In the genomic region with DNA sequence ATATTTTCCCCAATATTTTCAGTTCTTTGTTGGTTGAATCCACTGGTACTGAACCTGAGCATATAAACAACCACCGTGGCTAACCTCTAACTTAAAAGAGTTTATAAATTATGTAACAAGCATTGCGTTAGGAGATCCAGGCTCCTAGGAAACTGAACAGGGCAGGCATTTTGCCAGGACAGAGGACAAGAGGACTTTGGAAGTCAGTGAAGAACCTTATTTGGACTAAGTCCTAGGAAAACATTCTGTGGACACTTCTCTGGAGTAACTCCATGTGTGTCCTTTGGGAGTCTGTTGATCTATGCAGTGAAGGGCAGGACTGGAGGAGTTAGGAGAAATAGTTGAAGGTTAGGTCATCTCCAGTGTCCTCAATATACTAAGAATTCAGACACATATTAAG, we compare ENCODE assay signal across 11 mouse cellular contexts.
DNase-seq lines count a peak whose midpoint lies in the region; ATAC-seq and TF ChIP-seq lines count a peak whose summit lies in the region.
"Had no signal": no experiment of that assay in that cellular context is flagged by ENCODE, and none has a peak within 500 bp of the region (broad histone marks: within the 10 kb centered on the region; RNA-seq: fewer than 3 reads in every experiment).

No protein-coding gene starts in this region.

- H3K4me2 ChIP-seq in heart, embryonic 11.5 days, result no peak overlapping the region
- H3K4me2 ChIP-seq in midbrain, postnatal 0 days (ENCODE audit: low read depth, low read length, poor library complexity, severe bottlenecking), result no peak overlapping the region
- no peak overlapping the region for H3K4me2 ChIP-seq in midbrain, embryonic 14.5 days (ENCODE audit: low read length)
- H3K4me2 ChIP-seq in midbrain, embryonic 11.5 days, result no peak overlapping the region
- H3K4me2 ChIP-seq: hindbrain, embryonic 12.5 days; liver, embryonic 13.5 days; midbrain, embryonic 15.5 days had no signal

- TF ChIP-seq CTCF in midbrain, postnatal 0 days (IDR thresholded peaks at IDR 0.05), result no peak

- no peaks in the 10 kb centered on the region for H3K9me3 ChIP-seq in heart, embryonic 11.5 days (replicated peaks; ENCODE audit: control insufficient read depth, low read length)
- H3K9me3 ChIP-seq in midbrain, postnatal 0 days (ENCODE audit: low read length), result no peaks in the 10 kb centered on the region
- no peaks in the 10 kb centered on the region for H3K9me3 ChIP-seq in midbrain, embryonic 14.5 days (ENCODE audit: control insufficient read depth, low read length)
- H3K9me3 ChIP-seq in midbrain, embryonic 11.5 days (ENCODE audit: control insufficient read depth, low read length), result no peaks in the 10 kb centered on the region
- H3K9me3 ChIP-seq: hindbrain, embryonic 12.5 days; liver, embryonic 13.5 days; midbrain, embryonic 15.5 days had no signal

- no peaks in the 10 kb centered on the region for H3K4me1 ChIP-seq in heart, embryonic 11.5 days (ENCODE audit: control insufficient read depth, insufficient read depth, low read length)
- no peaks in the 10 kb centered on the region for H3K4me1 ChIP-seq in midbrain, postnatal 0 days (ENCODE audit: insufficient read depth, low read length)
- no peaks in the 10 kb centered on the region for H3K4me1 ChIP-seq in midbrain, embryonic 14.5 days (ENCODE audit: control insufficient read depth, insufficient read depth, low read length)
- no peaks in the 10 kb centered on the region for H3K4me1 ChIP-seq in midbrain, embryonic 11.5 days (ENCODE audit: control insufficient read depth, insufficient read depth, low read length)
- H3K4me1 ChIP-seq: hindbrain, embryonic 12.5 days; liver, embryonic 13.5 days; midbrain, embryonic 15.5 days had no signal

- H3K4me3 ChIP-seq in heart, embryonic 11.5 days (ENCODE audit: low read depth, low read length), result no peak overlapping the region
- no peak overlapping the region for H3K4me3 ChIP-seq in midbrain, postnatal 0 days (ENCODE audit: low read depth, low read length)
- H3K4me3 ChIP-seq in midbrain, embryonic 14.5 days (replicated peaks; ENCODE audit: low read depth, low read length), result no peak overlapping the region
- no peak overlapping the region for H3K4me3 ChIP-seq in midbrain, embryonic 11.5 days (ENCODE audit: low read depth, low read length)
- H3K4me3 ChIP-seq: hindbrain, embryonic 12.5 days; liver, embryonic 13.5 days; midbrain, embryonic 15.5 days had no signal

- no peaks in the 10 kb centered on the region for H3K27me3 ChIP-seq in heart, embryonic 11.5 days (ENCODE audit: control insufficient read depth, insufficient read depth, low read length)
- no peaks in the 10 kb centered on the region for H3K27me3 ChIP-seq in midbrain, postnatal 0 days (ENCODE audit: insufficient read depth, low read length)
- no peaks in the 10 kb centered on the region for H3K27me3 ChIP-seq in midbrain, embryonic 14.5 days (ENCODE audit: control insufficient read depth, insufficient read depth, low read length)
- no peaks in the 10 kb centered on the region for H3K27me3 ChIP-seq in midbrain, embryonic 11.5 days (ENCODE audit: control insufficient read depth, insufficient read depth, low read length)
- H3K27me3 ChIP-seq: hindbrain, embryonic 12.5 days; liver, embryonic 13.5 days; midbrain, embryonic 15.5 days had no signal

- ATAC-seq in heart, embryonic 11.5 days (replicated peaks; ENCODE audit: insufficient number of reproducible peaks, low FRiP score, low TSS enrichment), result no peak
- ATAC-seq in midbrain, postnatal 0 days (ENCODE audit: low FRiP score), result no peak
- no peak for ATAC-seq in midbrain, embryonic 14.5 days (ENCODE audit: low FRiP score, low TSS enrichment)
- no peak for ATAC-seq in midbrain, embryonic 11.5 days (ENCODE audit: low FRiP score)
- no peak for ATAC-seq in monocyte, adult 5-6 weeks (replicated peaks; ENCODE audit: insufficient number of reproducible peaks, low FRiP score, low TSS enrichment, poor library complexity, severe bottlenecking)
- ATAC-seq: midbrain, embryonic 15.5 days had no signal

- peak; percentile 93 for DNase-seq in heart, adult 11 months
- DNase-seq in midbrain, postnatal 0 days (ENCODE audit: low spot score), result peak; percentile 17
- DNase-seq in midbrain, embryonic 14.5 days, result no peak
- peak; percentile 26 for DNase-seq in heart, postnatal 4 days
- peak; percentile 49 for DNase-seq in skeletal muscle tissue, adult 2 months (ENCODE audit: low read depth, low spot score)
- no peak for DNase-seq in midbrain, embryonic 11.5 days (ENCODE audit: low spot score, missing footprints)
- DNase-seq: liver, embryonic 13.5 days had no signal

- H3K36me3 ChIP-seq in heart, embryonic 11.5 days (ENCODE audit: control insufficient read depth, insufficient read depth, low read length), result no peaks in the 10 kb centered on the region
- no peaks in the 10 kb centered on the region for H3K36me3 ChIP-seq in midbrain, postnatal 0 days (ENCODE audit: insufficient read depth, low read length)
- H3K36me3 ChIP-seq in midbrain, embryonic 14.5 days (ENCODE audit: control insufficient read depth, insufficient read depth, low read length), result no peaks in the 10 kb centered on the region
- no peaks in the 10 kb centered on the region for H3K36me3 ChIP-seq in midbrain, embryonic 11.5 days (ENCODE audit: control insufficient read depth, insufficient read depth, low read length)
- H3K36me3 ChIP-seq: hindbrain, embryonic 12.5 days; liver, embryonic 13.5 days; midbrain, embryonic 15.5 days had no signal

- 85% methylated on average over 2 of the region's 2 CpGs for WGBS in heart, embryonic 11.5 days (ENCODE audit: insufficient replicate concordance)
- WGBS in midbrain, postnatal 0 days, result 54% methylated on average over 2 of the region's 2 CpGs
- WGBS in midbrain, embryonic 14.5 days, result 71% methylated on average over 2 of the region's 2 CpGs
- 80% methylated on average over 2 of the region's 2 CpGs for WGBS in midbrain, embryonic 11.5 days

- H3K27ac ChIP-seq in heart, embryonic 11.5 days (ENCODE audit: low read depth, low read length), result no peak overlapping the region
- H3K27ac ChIP-seq in midbrain, postnatal 0 days (ENCODE audit: low read depth, low read length), result no peak overlapping the region
- no peak overlapping the region for H3K27ac ChIP-seq in midbrain, embryonic 14.5 days (replicated peaks; ENCODE audit: low read depth, low read length)
- no peak overlapping the region for H3K27ac ChIP-seq in midbrain, embryonic 11.5 days (ENCODE audit: low read depth, low read length)
- H3K27ac ChIP-seq: hindbrain, embryonic 12.5 days; liver, embryonic 13.5 days; midbrain, embryonic 15.5 days had no signal

- no peak overlapping the region for H3K9ac ChIP-seq in heart, embryonic 11.5 days (ENCODE audit: low read depth, low read length)
- no peak overlapping the region for H3K9ac ChIP-seq in midbrain, postnatal 0 days (replicated peaks; ENCODE audit: low read length, poor library complexity, severe bottlenecking)
- H3K9ac ChIP-seq in midbrain, embryonic 14.5 days (replicated peaks; ENCODE audit: low read length), result no peak overlapping the region
- H3K9ac ChIP-seq in midbrain, embryonic 11.5 days (ENCODE audit: low read length), result no peak overlapping the region
- H3K9ac ChIP-seq: hindbrain, embryonic 12.5 days; liver, embryonic 13.5 days; midbrain, embryonic 15.5 days had no signal

Comparison
In these comparisons a context has a peak if more than half of its experiments do, and no peak if none do; other contexts are left out.
1. DNase-seq: peak in heart, adult 11 months (single experiment), midbrain, postnatal 0 days (single experiment), heart, postnatal 4 days (single experiment) and skeletal muscle tissue, adult 2 months (single experiment); none in midbrain, embryonic 14.5 days (single experiment) and midbrain, embryonic 11.5 days (single experiment).